Mouse (Mus musculus): Measurements from ENCODE around the gene Fcgr3.
"Not testable (repeated sequence)": the region's sequence is repeated elsewhere in the genome, so short reads cannot be mapped to it uniquely, and the experiment has no call there.

DNA sequence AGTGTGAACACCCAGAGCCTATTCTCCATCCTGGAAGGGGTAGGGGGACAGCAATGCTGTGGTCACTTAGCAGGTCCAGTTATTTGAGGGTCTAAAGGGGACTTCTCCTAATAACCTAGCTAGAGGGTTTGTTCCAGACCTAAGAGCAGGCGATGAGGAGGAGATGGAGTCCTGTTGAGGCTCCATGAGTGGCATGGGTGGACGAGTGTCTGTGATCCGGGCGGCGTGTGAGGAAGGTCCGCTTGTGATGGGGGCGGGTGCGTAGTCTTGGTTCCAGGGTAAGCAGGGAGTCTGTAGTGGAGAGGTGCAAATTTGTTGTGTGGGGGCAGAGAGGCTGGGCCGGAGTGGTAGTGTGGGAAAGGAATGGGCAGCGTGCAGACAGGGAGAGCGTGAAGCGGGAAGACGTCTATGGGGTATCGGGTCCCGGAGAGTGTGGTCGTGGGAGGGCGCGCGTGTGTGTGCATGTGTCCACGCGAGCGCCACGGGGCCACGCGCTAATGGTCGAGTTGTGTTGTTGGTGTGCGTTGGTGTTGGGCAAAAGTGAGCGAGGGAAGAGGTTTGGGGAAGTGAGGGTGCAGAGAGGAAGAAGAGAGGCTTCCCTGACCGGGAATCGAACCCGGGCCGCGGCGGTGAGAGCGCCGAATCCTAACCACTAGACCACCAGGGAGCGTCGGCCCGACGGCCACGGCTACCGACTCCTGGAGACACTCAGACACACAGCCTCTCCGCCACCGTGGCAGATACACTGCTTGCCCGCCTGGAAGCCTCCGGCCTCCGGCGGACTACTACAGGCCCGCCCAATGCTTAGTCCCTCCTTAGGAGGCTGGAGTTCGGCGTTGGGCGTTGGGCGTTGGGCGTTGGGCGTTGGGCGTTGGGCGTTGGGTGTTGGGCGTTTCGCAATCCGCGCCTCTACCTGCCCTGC, 905 bp downstream of the Fcgr3 start:
- TF ChIP-seq GATA1, TAL1 (IDR thresholded peaks at IDR 0.05; ENCODE audit: low read length): not testable (repeated sequence)

Measured in erythroblast, embryonic 14.5 days (primary cell).